23 mouse cellular contexts compared by ENCODE assay signal in genomic region chr11:70977293-70977692, GRCm38 (mm10). TPM values are rescaled to one million over a fixed set of nuclear protein-coding genes. Genes with fewer than 3 reads are reported as not detected.
DNase-seq lines count a peak whose midpoint lies in the region; ATAC-seq and TF ChIP-seq lines count a peak whose summit lies in the region.
"Had no signal": no experiment of that assay in that cellular context is flagged by ENCODE, and none has a peak within 500 bp of the region (broad histone marks: within the 10 kb centered on the region; RNA-seq: fewer than 3 reads in every experiment).

No protein-coding gene starts in this region.

- peak overlapping the region; percentile 9; the same call in 1 of the 2 replicates for H3K27ac ChIP-seq in liver, embryonic 13.5 days
- H3K27ac ChIP-seq in ES-Bruce4 (ENCODE audit: insufficient read depth, low read length) (0 out of 2 replicates have a peak overlapping the region, but pooled peaks have one; percentile 3), MEL (ENCODE audit: control insufficient read depth, low read depth, low read length) (no peak overlapping the region)
- H3K27ac ChIP-seq in heart, adult 2 months, result no peak overlapping the region

- no peak for ATAC-seq in liver, embryonic 13.5 days (ENCODE audit: low read depth)
- ATAC-seq: activated CD4-positive, CD25-positive, alpha-beta regulatory T cell, adult 4 months; CD4-positive, CD25-positive, alpha-beta regulatory T cell, adult 4 months; Patski had no signal

- H3K4me3 ChIP-seq in liver, embryonic 13.5 days (replicated peaks), result no peak overlapping the region
- H3K4me3 ChIP-seq in ES-Bruce4 (ENCODE audit: low read depth, low read length) (no peak overlapping the region), MEL (ENCODE audit: control insufficient read depth in 1 of 2, insufficient read depth in 1 of 2, low read depth in 2 of 2, low read length in 2 of 2) (no peak overlapping the region)
- no peak overlapping the region for H3K4me3 ChIP-seq in heart, adult 2 months

- TF ChIP-seq CTCF in ES-Bruce4 (IDR thresholded peaks at IDR 0.05; ENCODE audit: low read depth, low read length) (no peak), MEL (IDR thresholded peaks at IDR 0.05 in 2 of 3, conservative IDR thresholded peaks at IDR 0.05 in 1 of 3; ENCODE audit: control insufficient read depth in 1 of 3, insufficient read depth in 1 of 3, low read depth in 2 of 3, low read length in 3 of 3, poor library complexity in 1 of 3, severe bottlenecking in 1 of 3) (no peak)
- TF ChIP-seq CTCF in heart, adult 2 months (IDR thresholded peaks at IDR 0.05), result no peak

- TF ChIP-seq EP300 in ES-Bruce4 (IDR thresholded peaks at IDR 0.05; ENCODE audit: insufficient read depth, low read depth, low read length) (no peak), MEL (IDR thresholded peaks at IDR 0.05; ENCODE audit: low read depth in 1 of 2, low read length in 2 of 2) (no peak)
- TF ChIP-seq EP300 in heart, adult 2 months (IDR thresholded peaks at IDR 0.05; ENCODE audit: insufficient read depth, low read depth, low read length), result no peak

- no peaks in the 10 kb centered on the region for H3K9me3 ChIP-seq in liver, embryonic 13.5 days (replicated peaks)
- H3K9me3 ChIP-seq in ES-Bruce4 (replicated peaks; ENCODE audit: control insufficient read depth, insufficient read depth, low read length, poor library complexity, severe bottlenecking) (no peaks in the 10 kb centered on the region), MEL (replicated peaks; ENCODE audit: insufficient read depth, low read length) (no peaks in the 10 kb centered on the region)
- H3K9me3 ChIP-seq: G1E had no signal

- no peak for TF ChIP-seq RAD21 in MEL (IDR thresholded peaks at IDR 0.05; ENCODE audit: low read depth, low read length)

- H3K79me2 ChIP-seq in MEL (ENCODE audit: control insufficient read depth, insufficient read depth, low read length, poor library complexity), result peaks cover 23% of the 10 kb centered on the region
- no peaks in the 10 kb centered on the region for H3K79me2 ChIP-seq in heart, adult 2 months (replicated peaks; ENCODE audit: control insufficient read depth, insufficient read depth, low read length)

- H3K36me3 ChIP-seq in liver, embryonic 13.5 days, result peaks cover 90% of the 10 kb centered on the region
- peaks cover 70% of the 10 kb centered on the region for H3K36me3 ChIP-seq in ES-Bruce4 (ENCODE audit: control insufficient read depth, insufficient read depth, low read length, poor library complexity, severe bottlenecking)
- peaks cover 20 to 32% of the 10 kb centered on the region in 2 experiments for H3K36me3 ChIP-seq in MEL (ENCODE audit: control insufficient read depth in 1 of 2, insufficient read depth in 2 of 2, low read length in 2 of 2)
- no peaks in the 10 kb centered on the region for H3K36me3 ChIP-seq in heart, adult 2 months (ENCODE audit: control insufficient read depth, insufficient read depth, low read length)

- H3K27me3 ChIP-seq in liver, embryonic 13.5 days, result no peaks in the 10 kb centered on the region
- H3K27me3 ChIP-seq in ES-Bruce4 (ENCODE audit: control insufficient read depth, insufficient read depth, low read length, poor library complexity, severe bottlenecking), result no peaks in the 10 kb centered on the region
- no peaks in the 10 kb centered on the region for H3K27me3 ChIP-seq in MEL (ENCODE audit: control insufficient read depth in 1 of 2, insufficient read depth in 2 of 2, low read length in 2 of 2)
- no peaks in the 10 kb centered on the region for H3K27me3 ChIP-seq in heart, adult 2 months (ENCODE audit: control insufficient read depth, insufficient read depth, low read length)
- H3K27me3 ChIP-seq: CH12.LX, Patski had no signal

- intact Hi-C loops in heart, adult 2 months (cut with DNase I), result no loop called here

- no peak for DNase-seq in liver, embryonic 13.5 days
- no peak for DNase-seq in liver
- DNase-seq in MEL (ENCODE audit: low read depth, low spot score), result no peak
- no peak for DNase-seq in adrenal gland, postnatal 36 days
- no peak for DNase-seq in heart, adult 2 months
- DNase-seq: adrenal gland, adult 2 months; adrenal gland, adult 8-10 months; adrenal gland, postnatal 10 days; adrenal gland, postnatal 14 days; adrenal gland, postnatal 25 days; B cell, adult 2 months; cerebellum, adult 11 months; cerebellum, adult 11-12 months; cerebellum, adult 18-20 months; cerebellum, adult 2 months; cerebellum, adult 8-10 months; cerebellum, adult 9-10 months had no signal

- no peak for TF ChIP-seq POLR2A in ES-Bruce4 (IDR thresholded peaks at IDR 0.05; ENCODE audit: insufficient read depth, low read length)
- peak in 1 of 2 experiments; percentile 53; a peak in 2 of 4 replicates for TF ChIP-seq POLR2A in MEL (IDR thresholded peaks at IDR 0.05; ENCODE audit: control insufficient read depth in 1 of 2, insufficient read depth in 1 of 2, low read depth in 1 of 2, low read length in 2 of 2, poor library complexity in 1 of 2)
- no peak for TF ChIP-seq POLR2A in heart, adult 2 months (IDR thresholded peaks at IDR 0.05; ENCODE audit: insufficient read depth, low read depth, low read length)

- WGBS in liver, embryonic 13.5 days (ENCODE audit: insufficient replicate concordance), result 84% methylated on average over 6 of the region's 6 CpGs
- 85% methylated on average over 6 of the region's 6 CpGs for WGBS in heart, adult 2 months

- peaks cover 63% of the 10 kb centered on the region for H3K4me1 ChIP-seq in liver, embryonic 13.5 days (replicated peaks)
- H3K4me1 ChIP-seq in ES-Bruce4 (ENCODE audit: control insufficient read depth, insufficient read depth, low read length) (no peaks in the 10 kb centered on the region), MEL (ENCODE audit: control insufficient read depth in 1 of 2, insufficient read depth in 2 of 2, low read length in 2 of 2) (peaks cover 5 to 7% of the 10 kb centered on the region in 2 experiments)
- no peaks in the 10 kb centered on the region for H3K4me1 ChIP-seq in heart, adult 2 months (ENCODE audit: control insufficient read depth, insufficient read depth, low read length)

- no peak overlapping the region for H3K4me2 ChIP-seq in liver, embryonic 13.5 days

- no peak overlapping the region for H3K9ac ChIP-seq in liver, embryonic 13.5 days
- H3K9ac ChIP-seq in ES-Bruce4 (ENCODE audit: low read depth, poor library complexity, severe bottlenecking) (no peak overlapping the region), MEL (ENCODE audit: control insufficient read depth, low read depth, low read length, poor library complexity, severe bottlenecking) (no peak overlapping the region)
- no peak overlapping the region for H3K9ac ChIP-seq in heart, adult 2 months (ENCODE audit: low read depth, low read length)

TF ChIP-seq in MEL, 35 proteins besides CTCF, POLR2A, EP300 and RAD21 (continues in another document):
- TF ChIP-seq RCOR1 (IDR thresholded peaks at IDR 0.05; ENCODE audit: low read depth, low read length), result no peak

RNA-seq across cellular contexts. Expression of gene C1qbp, which starts 5.5 kb away (rescaled TPM):
- polyA plus RNA-seq in liver, embryonic 13.5 days (2015; fragmentation: Nextera tagmentation; extraction: Ambion mirVana), result 321 and 342 TPM in 2 replicates
- 398 and 407 TPM in 2 replicates for polyA plus RNA-seq in ES-Bruce4 (2011; ENCODE audit: insufficient read depth, insufficient read length, low read depth, missing spikeins)
- total RNA-seq in MEL (2012; rRNA removed), result 164 and 188 TPM in 2 replicates
- polyA plus RNA-seq in MEL (2012; ENCODE audit: insufficient read depth in 1 of 2, insufficient read length in 2 of 2, low read depth in 1 of 2, low replicate concordance in 2 of 2, missing spikeins in 1 of 2), result 100 to 1,000 TPM in 1 of 2 experiments, not detected in 1; 614 TPM
- total RNA-seq in adrenal gland, postnatal 36 days (2021), result 100 to 1,000 TPM; 231 to 240 TPM
- total RNA-seq in heart, adult 2 months (2021), result 100 to 1,000 TPM; 195 to 216 TPM
- 99.0 and 122 TPM in 2 replicates for polyA plus RNA-seq in heart, adult 2 months (2012; rRNA removed)

RNA-seq across cellular contexts. Expression of gene Rpain, which starts 7.3 kb away (rescaled TPM):
- 95.3 and 97.0 TPM in 2 replicates for polyA plus RNA-seq in liver, embryonic 13.5 days (2015; fragmentation: Nextera tagmentation; extraction: Ambion mirVana)
- polyA plus RNA-seq in ES-Bruce4 (2011; ENCODE audit: insufficient read depth, insufficient read length, low read depth, missing spikeins) (49.5 TPM in 2 replicates), MEL (2012; ENCODE audit: insufficient read depth in 1 of 2, insufficient read length in 2 of 2, low read depth in 1 of 2, low replicate concordance in 2 of 2, missing spikeins in 1 of 2) (10 to 100 TPM in 1 of 2 experiments, not detected in 1; 93.5 TPM)
- 55.8 and 60.8 TPM in 2 replicates for total RNA-seq in MEL (2012; rRNA removed)
- total RNA-seq in adrenal gland, postnatal 36 days (2021), result 10 to 100 TPM; 23.8 to 26.0 TPM
- total RNA-seq in heart, adult 2 months (2021), result 10 to 100 TPM; 13.8 to 16.3 TPM
- 14.8 and 28.1 TPM in 2 replicates for polyA plus RNA-seq in heart, adult 2 months (2012; rRNA removed)

RNA-seq across cellular contexts. Expression of gene Nup88, which starts 7.5 kb away (rescaled TPM):
- 67.4 and 78.9 TPM in 2 replicates for polyA plus RNA-seq in liver, embryonic 13.5 days (2015; fragmentation: Nextera tagmentation; extraction: Ambion mirVana)
- polyA plus RNA-seq in ES-Bruce4 (2011; ENCODE audit: insufficient read depth, insufficient read length, low read depth, missing spikeins) (219 and 227 TPM in 2 replicates), MEL (2012; ENCODE audit: insufficient read depth in 1 of 2, insufficient read length in 2 of 2, low read depth in 1 of 2, low replicate concordance in 2 of 2, missing spikeins in 1 of 2) (10 to 100 TPM in 1 of 2 experiments, not detected in 1; 72.5 TPM)
- 49.8 and 56.3 TPM in 2 replicates for total RNA-seq in MEL (2012; rRNA removed)
- 10 to 100 TPM; 56.0 to 60.3 TPM for total RNA-seq in adrenal gland, postnatal 36 days (2021)
- total RNA-seq in heart, adult 2 months (2021), result 10 to 100 TPM; 47.3 TPM
- 24.4 and 42.4 TPM in 2 replicates for polyA plus RNA-seq in heart, adult 2 months (2012; rRNA removed)

RNA-seq across cellular contexts. Expression of gene Dhx33, which starts 26.9 kb away (rescaled TPM):
- 7.5 and 10.2 TPM in 2 replicates for polyA plus RNA-seq in liver, embryonic 13.5 days (2015; fragmentation: Nextera tagmentation; extraction: Ambion mirVana)
- polyA plus RNA-seq in ES-Bruce4 (2011; ENCODE audit: insufficient read depth, insufficient read length, low read depth, missing spikeins), result 32.3 and 32.8 TPM in 2 replicates
- 40.2 and 49.8 TPM in 2 replicates for total RNA-seq in MEL (2012; rRNA removed)
- 10 to 100 TPM in 1 of 2 experiments, not detected in 1; 42.6 TPM for polyA plus RNA-seq in MEL (2012; ENCODE audit: insufficient read depth in 1 of 2, insufficient read length in 2 of 2, low read depth in 1 of 2, low replicate concordance in 2 of 2, missing spikeins in 1 of 2)
- 10 to 100 TPM; 28.4 to 31.4 TPM for total RNA-seq in adrenal gland, postnatal 36 days (2021)
- 10 to 100 TPM in 1 of 2 experiments, 1 to 10 TPM in 1; 8.5 to 10.2 TPM for total RNA-seq in heart, adult 2 months (2021)
- polyA plus RNA-seq in heart, adult 2 months (2012; rRNA removed), result 12.9 and 18.9 TPM in 2 replicates

RNA-seq across cellular contexts. Expression of gene Mis12, which starts 42.1 kb away (rescaled TPM):
- 22.6 and 25.4 TPM in 2 replicates for polyA plus RNA-seq in liver, embryonic 13.5 days (2015; fragmentation: Nextera tagmentation; extraction: Ambion mirVana)
- polyA plus RNA-seq in ES-Bruce4 (2011; ENCODE audit: insufficient read depth, insufficient read length, low read depth, missing spikeins) (35.6 and 36.7 TPM in 2 replicates), MEL (2012; ENCODE audit: insufficient read depth in 1 of 2, insufficient read length in 2 of 2, low read depth in 1 of 2, low replicate concordance in 2 of 2, missing spikeins in 1 of 2) (10 to 100 TPM in 1 of 2 experiments, not detected in 1; 17.2 TPM)
- 27.5 and 34.0 TPM in 2 replicates for total RNA-seq in MEL (2012; rRNA removed)
- 10 to 100 TPM; 21.8 to 26.3 TPM for total RNA-seq in adrenal gland, postnatal 36 days (2021)
- total RNA-seq in heart, adult 2 months (2021), result 1 to 10 TPM; 7.5 to 9.2 TPM
- 3.4 and 4.5 TPM in 2 replicates for polyA plus RNA-seq in heart, adult 2 months (2012; rRNA removed)

Comparison
In these comparisons a context has a peak if more than half of its experiments do, and no peak if none do; other contexts are left out.
1. H3K27ac ChIP-seq: peak in liver, embryonic 13.5 days (single experiment) and ES-Bruce4 (single experiment); none in MEL (single experiment) and heart, adult 2 months (single experiment).